ENCODE assay signal across 9 mouse cellular contexts in genomic region chr7:117435730-117436441, GRCm38 (mm10). TPM values are rescaled to one million over a fixed set of nuclear protein-coding genes. Genes with fewer than 3 reads are reported as not detected.
DNase-seq lines count a peak whose midpoint lies in the region; ATAC-seq lines count a peak whose summit lies in the region.
"Had no signal": no experiment of that assay in that cellular context is flagged by ENCODE, and none has a peak within 500 bp of the region (broad histone marks: within the 10 kb centered on the region; RNA-seq: fewer than 3 reads in every experiment).

No protein-coding gene starts in this region.

- H3K27me3 ChIP-seq in kidney, embryonic 16.5 days (ENCODE audit: insufficient read depth, low read length): no peaks in the 10 kb centered on the region
- no peaks in the 10 kb centered on the region for H3K27me3 ChIP-seq in embryonic facial prominence, embryonic 13.5 days
- no peaks in the 10 kb centered on the region for H3K27me3 ChIP-seq in heart, embryonic 15.5 days
- H3K27me3 ChIP-seq in liver, embryonic 12.5 days (replicated peaks): no peaks in the 10 kb centered on the region
- H3K27me3 ChIP-seq: lung, embryonic 15.5 days had no signal

- no peak overlapping the region for H3K9ac ChIP-seq in kidney, embryonic 16.5 days (replicated peaks; ENCODE audit: low read length)
- no peak overlapping the region for H3K9ac ChIP-seq in embryonic facial prominence, embryonic 13.5 days
- no peak overlapping the region for H3K9ac ChIP-seq in heart, embryonic 15.5 days
- no peak overlapping the region for H3K9ac ChIP-seq in liver, embryonic 12.5 days
- H3K9ac ChIP-seq: lung, embryonic 15.5 days had no signal

- peaks cover 18% of the 10 kb centered on the region for H3K4me1 ChIP-seq in kidney, embryonic 16.5 days (ENCODE audit: insufficient read depth, low read length)
- H3K4me1 ChIP-seq in embryonic facial prominence, embryonic 13.5 days: peaks cover 25% of the 10 kb centered on the region
- H3K4me1 ChIP-seq in heart, embryonic 15.5 days (replicated peaks): peaks cover 19% of the 10 kb centered on the region
- 0 out of 2 replicates have a peak, but pooled peaks cover 3% of the 10 kb centered on the region for H3K4me1 ChIP-seq in liver, embryonic 12.5 days

- no peaks in the 10 kb centered on the region for H3K36me3 ChIP-seq in kidney, embryonic 16.5 days (ENCODE audit: insufficient read depth, low read length)
- H3K36me3 ChIP-seq in embryonic facial prominence, embryonic 13.5 days: no peaks in the 10 kb centered on the region
- H3K36me3 ChIP-seq in heart, embryonic 15.5 days: no peaks in the 10 kb centered on the region
- no peaks in the 10 kb centered on the region for H3K36me3 ChIP-seq in liver, embryonic 12.5 days
- H3K36me3 ChIP-seq: lung, embryonic 15.5 days had no signal

- intact Hi-C loops in left cerebral cortex, postnatal 4 days (cut with DNase I): no loop called here

- H3K9me3 ChIP-seq in kidney, embryonic 16.5 days (ENCODE audit: low read length): no peaks in the 10 kb centered on the region
- no peaks in the 10 kb centered on the region for H3K9me3 ChIP-seq in embryonic facial prominence, embryonic 13.5 days
- H3K9me3 ChIP-seq in heart, embryonic 15.5 days (replicated peaks): no peaks in the 10 kb centered on the region
- no peaks in the 10 kb centered on the region for H3K9me3 ChIP-seq in liver, embryonic 12.5 days (replicated peaks)
- H3K9me3 ChIP-seq: lung, embryonic 15.5 days had no signal

- H3K27ac ChIP-seq in kidney, embryonic 16.5 days (ENCODE audit: low read length): no peak overlapping the region
- peak overlapping the region; percentile 69 for H3K27ac ChIP-seq in embryonic facial prominence, embryonic 13.5 days
- peak overlapping the region; percentile 66 for H3K27ac ChIP-seq in heart, embryonic 15.5 days
- no peak overlapping the region for H3K27ac ChIP-seq in liver, embryonic 12.5 days
- H3K27ac ChIP-seq: lung, embryonic 15.5 days had no signal

- no peak overlapping the region for H3K4me3 ChIP-seq in kidney, embryonic 16.5 days (ENCODE audit: low read length)
- H3K4me3 ChIP-seq in embryonic facial prominence, embryonic 13.5 days: no peak overlapping the region
- no peak overlapping the region for H3K4me3 ChIP-seq in heart, embryonic 15.5 days
- no peak overlapping the region for H3K4me3 ChIP-seq in liver, embryonic 12.5 days
- H3K4me3 ChIP-seq: lung, embryonic 15.5 days had no signal

- ATAC-seq in kidney, embryonic 16.5 days (ENCODE audit: low FRiP score, low TSS enrichment): no peak
- ATAC-seq in embryonic facial prominence, embryonic 13.5 days (ENCODE audit: insufficient number of reproducible peaks, insufficient read depth, low FRiP score, low TSS enrichment, low read depth): no peak
- ATAC-seq in heart, embryonic 15.5 days (replicated peaks; ENCODE audit: insufficient number of reproducible peaks, insufficient read depth, low FRiP score, low read depth): peak; percentile 14; the same call in 1 of the 2 replicates
- no peak for ATAC-seq in liver, embryonic 12.5 days

- 86% methylated on average over 12 of the region's 12 CpGs for WGBS in kidney, embryonic 16.5 days
- WGBS in embryonic facial prominence, embryonic 13.5 days: 83% methylated on average over 12 of the region's 12 CpGs
- 71% methylated on average over 12 of the region's 12 CpGs for WGBS in heart, embryonic 15.5 days
- 83% methylated on average over 12 of the region's 12 CpGs for WGBS in liver, embryonic 12.5 days (ENCODE audit: insufficient replicate concordance)

- H3K4me2 ChIP-seq in kidney, embryonic 16.5 days (replicated peaks; ENCODE audit: low read depth, low read length): no peak overlapping the region
- H3K4me2 ChIP-seq in embryonic facial prominence, embryonic 13.5 days: no peak overlapping the region
- H3K4me2 ChIP-seq in heart, embryonic 15.5 days: no peak overlapping the region
- no peak overlapping the region for H3K4me2 ChIP-seq in liver, embryonic 12.5 days
- H3K4me2 ChIP-seq: lung, embryonic 15.5 days had no signal

- peak; percentile 35 for DNase-seq in kidney, adult 18-20 months
- peak; percentile 32 for DNase-seq in left cerebral cortex, postnatal 4 days
- no peak for DNase-seq in thymus, postnatal 4 days
- no peak for DNase-seq in spleen, adult 12 weeks (ENCODE audit: low spot score)

RNA-seq across cellular contexts. Expression of gene Xylt1, which starts 55.1 kb away (rescaled TPM):
- polyA plus RNA-seq in kidney, embryonic 16.5 days (2015; fragmentation: Nextera tagmentation; extraction: Ambion mirVana): 1.6 and 1.8 TPM in 2 replicates
- polyA plus RNA-seq in embryonic facial prominence, embryonic 13.5 days (2015; fragmentation: Nextera tagmentation; extraction: Ambion mirVana): 2.5 and 3.9 TPM in 2 replicates
- 0.91 and 1.3 TPM in 2 replicates for polyA plus RNA-seq in heart, embryonic 15.5 days (2015; fragmentation: Nextera tagmentation; extraction: Ambion mirVana)
- total RNA-seq in left cerebral cortex, postnatal 4 days (2021): 10 to 100 TPM; 53.5 to 56.6 TPM
- polyA plus RNA-seq in liver, embryonic 12.5 days (2016; fragmentation: Nextera tagmentation; extraction: Ambion mirVana): 0.53 and 0.58 TPM in 2 replicates

Comparison
In these comparisons a context has a peak if more than half of its experiments do, and no peak if none do; other contexts are left out.
1. DNase-seq: peak in kidney, adult 18-20 months (single experiment) and left cerebral cortex, postnatal 4 days (single experiment); none in thymus, postnatal 4 days (single experiment) and spleen, adult 12 weeks (single experiment).
2. H3K27ac ChIP-seq: peak in embryonic facial prominence, embryonic 13.5 days (single experiment) and heart, embryonic 15.5 days (single experiment); none in kidney, embryonic 16.5 days (single experiment) and liver, embryonic 12.5 days (single experiment).